Mouse (Mus musculus): ENCODE results near the gene Fcgr3. TPM values are rescaled to one million over a fixed set of nuclear protein-coding genes. Genes with fewer than 3 reads are reported as not detected.

Fcgr3 gene
- polyA plus RNA-seq, 1 experiment from 2014 or later, result 9.4 TPM

DNA sequence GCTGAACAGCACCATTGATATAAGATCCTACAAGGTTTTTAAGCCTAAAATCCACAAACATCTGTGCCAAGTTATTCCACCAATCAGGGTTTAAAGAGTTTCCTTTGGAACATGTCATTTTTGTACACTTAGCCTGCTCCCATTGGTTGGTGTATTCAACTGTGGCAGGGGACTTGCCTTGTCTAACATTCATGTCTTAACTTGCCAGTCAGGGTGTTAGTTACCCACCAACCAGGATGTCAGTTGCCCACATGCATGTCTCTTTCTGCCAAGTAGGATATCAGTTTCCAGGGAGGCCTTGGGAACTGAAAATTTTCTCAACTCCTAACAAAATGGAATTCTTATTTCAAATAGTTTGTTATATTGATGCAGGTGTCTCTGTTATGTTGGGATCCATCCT, 59.1 kb downstream of the Fcgr3 start:
- Histone ChIP-seq H3K4me3 (no peak overlapping the region), H3K36me3 (no peaks in the 10 kb centered on the region), H3K4me2 (no peak overlapping the region), H3K27ac (no peak overlapping the region), H3K27me3 (no peaks in the 10 kb centered on the region), H3K9me3 (0 out of 2 replicates have a peak, but pooled peaks cover 3% of the 10 kb centered on the region), H3K9ac (no peak overlapping the region), H3K4me1 (no peaks in the 10 kb centered on the region)
- no peak for ATAC-seq (ENCODE audit: insufficient number of reproducible peaks, insufficient read depth, low FRiP score, low TSS enrichment, low read depth)

GRCm38 (mm10) chr1:171005081-171005480, 59.7 kb downstream of the Fcgr3 start:
- H3K9ac ChIP-seq, result no peak overlapping the region
- no peak overlapping the region for H3K4me2 ChIP-seq
- H3K9me3 ChIP-seq, result 0 out of 2 replicates have a peak, but pooled peaks cover 3% of the 10 kb centered on the region
- no peaks in the 10 kb centered on the region for H3K4me1 ChIP-seq
- H3K27ac ChIP-seq, result no peak overlapping the region
- no peaks in the 10 kb centered on the region for H3K27me3 ChIP-seq
- 68% methylated on average over 6 of the region's 6 CpGs for whole genome bisulfite sequencing
- ATAC-seq (ENCODE audit: insufficient number of reproducible peaks, insufficient read depth, low FRiP score, low TSS enrichment, low read depth), result no peak
- no peak overlapping the region for H3K4me3 ChIP-seq
- H3K36me3 ChIP-seq, result no peaks in the 10 kb centered on the region

Small RNA genes within 50 kb of the gene (microRNA-seq; reads per million reads assigned to microRNA genes)
- gene Gm27552 (not detected), gene Gm27844 (not detected), gene Mir6546 (0.74 reads per million)

Other genes starting within 250 kb of the Fcgr3 start
- 7.3 and 7.8 TPM in 2 replicates for gene Atf6, start 197.2 kb downstream of the Fcgr3 start, polyA plus RNA-seq (2015; fragmentation: Nextera tagmentation; extraction: Ambion mirVana)
- gene Gm26620, start 179.9 kb downstream of the Fcgr3 start, polyA plus RNA-seq (2015; fragmentation: Nextera tagmentation; extraction: Ambion mirVana), result 0.42 and 0.83 TPM in 2 replicates
- gene Dusp12, start 179.4 kb downstream of the Fcgr3 start, polyA plus RNA-seq (2015; fragmentation: Nextera tagmentation; extraction: Ambion mirVana), result 52.3 and 54.4 TPM in 2 replicates
- gene Fcrlb, start 152.0 kb downstream of the Fcgr3 start, polyA plus RNA-seq (2015; fragmentation: Nextera tagmentation; extraction: Ambion mirVana), result not detected in 2 replicates
- gene Fcrla, start 137.4 kb downstream of the Fcgr3 start, polyA plus RNA-seq (2015; fragmentation: Nextera tagmentation; extraction: Ambion mirVana), result not detected in 2 replicates
- 0.80 and 1.0 TPM in 2 replicates for gene Fcgr2b, start 88.4 kb downstream of the Fcgr3 start, polyA plus RNA-seq (2015; fragmentation: Nextera tagmentation; extraction: Ambion mirVana)
- 0.41 and 0.55 TPM in 2 replicates for gene Fcgr4, start 46.0 kb downstream of the Fcgr3 start, polyA plus RNA-seq (2015; fragmentation: Nextera tagmentation; extraction: Ambion mirVana)
- 1.3 and 2.1 TPM in 2 replicates for gene Cfap126, start 49.0 kb upstream of the Fcgr3 start, polyA plus RNA-seq (2015; fragmentation: Nextera tagmentation; extraction: Ambion mirVana)
- gene Sdhc, start 85.7 kb upstream of the Fcgr3 start, polyA plus RNA-seq (2015; fragmentation: Nextera tagmentation; extraction: Ambion mirVana), result 249 and 258 TPM in 2 replicates
- gene Mpz, start 85.8 kb upstream of the Fcgr3 start, polyA plus RNA-seq (2015; fragmentation: Nextera tagmentation; extraction: Ambion mirVana), result 7.7 and 9.4 TPM in 2 replicates
- gene Pcp4l1, start 131.3 kb upstream of the Fcgr3 start, polyA plus RNA-seq (2015; fragmentation: Nextera tagmentation; extraction: Ambion mirVana), result 20.6 and 25.2 TPM in 2 replicates
- 0.10 and 0.28 TPM in 2 replicates for gene Nr1i3, start 149.0 kb upstream of the Fcgr3 start, polyA plus RNA-seq (2015; fragmentation: Nextera tagmentation; extraction: Ambion mirVana)
- 30.2 and 30.9 TPM in 2 replicates for gene Tomm40l, start 157.6 kb upstream of the Fcgr3 start, polyA plus RNA-seq (2015; fragmentation: Nextera tagmentation; extraction: Ambion mirVana)
- gene Apoa2, start 160.1 kb upstream of the Fcgr3 start, polyA plus RNA-seq (2015; fragmentation: Nextera tagmentation; extraction: Ambion mirVana), result 0.80 and 56.2 TPM in 2 replicates
- gene Fcer1g, start 169.4 kb upstream of the Fcgr3 start, polyA plus RNA-seq (2015; fragmentation: Nextera tagmentation; extraction: Ambion mirVana), result 40.7 and 41.9 TPM in 2 replicates
- gene Adamts4, start 185.5 kb upstream of the Fcgr3 start, polyA plus RNA-seq (2015; fragmentation: Nextera tagmentation; extraction: Ambion mirVana), result 23.6 and 25.6 TPM in 2 replicates
- gene Ndufs2, start 186.5 kb upstream of the Fcgr3 start, polyA plus RNA-seq (2015; fragmentation: Nextera tagmentation; extraction: Ambion mirVana), result 232 and 248 TPM in 2 replicates
- 82.1 and 84.2 TPM in 2 replicates for gene B4galt3, start 205.4 kb upstream of the Fcgr3 start, polyA plus RNA-seq (2015; fragmentation: Nextera tagmentation; extraction: Ambion mirVana)
- 60.5 and 64.9 TPM in 2 replicates for gene Ppox, start 216.3 kb upstream of the Fcgr3 start, polyA plus RNA-seq (2015; fragmentation: Nextera tagmentation; extraction: Ambion mirVana)
- gene Usp21, start 223.1 kb upstream of the Fcgr3 start, polyA plus RNA-seq (2015; fragmentation: Nextera tagmentation; extraction: Ambion mirVana), result 116 and 127 TPM in 2 replicates
- gene Ufc1, start 230.1 kb upstream of the Fcgr3 start, polyA plus RNA-seq (2015; fragmentation: Nextera tagmentation; extraction: Ambion mirVana), result 109 and 118 TPM in 2 replicates